Mouse (Mus musculus): ENCODE results near the gene Gm20721.

Gene Gm20721

GRCm38 (mm10) chr2:174331282-174332030 lies 15.1 kb downstream of the Gm20721 start:
- in situ Hi-C loops (cut with MboI) = loop anchor here (25.0 kb wide), 1 partner anchor 131 kb away; the partner anchor contains the start of genes Atp5e, Prelid3b and Tubb1

GRCm38 (mm10) chr2:174330616-174331191 lies 15.8 kb downstream of the Gm20721 start:
- in situ Hi-C loops (cut with MboI) = loop anchor here (25.0 kb wide), 1 partner anchor 132 kb away; the partner anchor contains the start of genes Atp5e, Prelid3b and Tubb1

- in situ Hi-C loops (cut with MboI) = loop anchor here (25.0 kb wide), 1 partner anchor 132 kb away; the partner anchor contains the start of genes Atp5e, Prelid3b and Tubb1
Measured at GRCm38 (mm10) chr2:174329663-174330615, 16.6 kb downstream of the Gm20721 start.

GRCm38 (mm10) chr2:174328926-174329662 lies 17.4 kb downstream of the Gm20721 start:
- in situ Hi-C loops (cut with MboI) = loop anchor here (25.0 kb wide), 1 partner anchor 133 kb away; the partner anchor contains the start of genes Atp5e, Prelid3b and Tubb1

GRCm38 (mm10) chr2:174328358-174328905 lies 18.1 kb downstream of the Gm20721 start:
- in situ Hi-C loops (cut with MboI) = loop anchor here (25.0 kb wide), 1 partner anchor 134 kb away; the partner anchor contains the start of genes Atp5e, Prelid3b and Tubb1

GRCm38 (mm10) chr2:174327295-174327981 lies 19.1 kb downstream of the Gm20721 start:
- in situ Hi-C loops (cut with MboI) = loop anchor here (25.0 kb wide), 1 partner anchor 135 kb away; the partner anchor contains the start of genes Atp5e, Prelid3b and Tubb1

GRCm38 (mm10) chr2:174326481-174326880 lies 20.0 kb downstream of the Gm20721 start:
- in situ Hi-C loops (cut with MboI) = loop anchor here (25.0 kb wide), 1 partner anchor 136 kb away; the partner anchor contains the start of genes Atp5e, Prelid3b and Tubb1

GRCm38 (mm10) chr2:174325989-174326388 lies 20.5 kb downstream of the Gm20721 start:
- in situ Hi-C loops (cut with MboI) = loop anchor here (25.0 kb wide), 1 partner anchor 136 kb away; the partner anchor contains the start of genes Atp5e, Prelid3b and Tubb1

- in situ Hi-C loops (cut with MboI) = loop anchor here (10.0 kb wide), 2 partner anchors 358 to 538 kb away; no protein-coding TSS in a partner anchor
Measured at GRCm38 (mm10) chr2:174316661-174317060, 29.9 kb downstream of the Gm20721 start.

- in situ Hi-C loops (cut with MboI) = loop anchor here (10.0 kb wide), 2 partner anchors 359 to 539 kb away; no protein-coding TSS in a partner anchor
Measured at GRCm38 (mm10) chr2:174315445-174315844, 31.1 kb downstream of the Gm20721 start.

- in situ Hi-C loops (cut with MboI) = loop anchor here (5.0 to 10.0 kb wide), 3 partner anchors 362 to 590 kb away; no protein-coding TSS in a partner anchor
Measured at GRCm38 (mm10) chr2:174312661-174313060, 33.9 kb downstream of the Gm20721 start.

GRCm38 (mm10) chr2:174312118-174312647 lies 34.3 kb downstream of the Gm20721 start:
- in situ Hi-C loops (cut with MboI) = loop anchor here (5.0 to 10.0 kb wide), 3 partner anchors 363 to 590 kb away; no protein-coding TSS in a partner anchor

GRCm38 (mm10) chr2:174311613-174312012 lies 34.9 kb downstream of the Gm20721 start:
- in situ Hi-C loops (cut with MboI) = loop anchor here (5.0 to 10.0 kb wide), 3 partner anchors 363 to 591 kb away; no protein-coding TSS in a partner anchor

- in situ Hi-C loops (cut with MboI) = loop anchor here (5.0 to 10.0 kb wide), 3 partner anchors 364 to 591 kb away; no protein-coding TSS in a partner anchor
Measured at GRCm38 (mm10) chr2:174310913-174311514, 35.5 kb downstream of the Gm20721 start.

GRCm38 (mm10) chr2:174307903-174308302 lies 38.6 kb downstream of the Gm20721 start:
- in situ Hi-C loops (cut with MboI) = no loop called here

- in situ Hi-C loops (cut with MboI) = no loop called here
Measured at GRCm38 (mm10) chr2:174305646-174306045, 40.9 kb downstream of the Gm20721 start.

- in situ Hi-C loops (cut with MboI) = no loop called here
Measured at GRCm38 (mm10) chr2:174302526-174302925, 44.0 kb downstream of the Gm20721 start.

GRCm38 (mm10) chr2:174300666-174301065 lies 45.8 kb downstream of the Gm20721 start:
- in situ Hi-C loops (cut with MboI) = no loop called here
